Mouse (Mus musculus) limb, embryonic 14.5 days (tissue): Measurements from ENCODE around the gene Cyp26a1. TPM values are rescaled to one million over a fixed set of nuclear protein-coding genes. Genes with fewer than 3 reads are reported as not detected.

Experiments
- ATAC-seq: fragments of 200-750 bp; cut with Nextera tagmentation; 2 replicates; pipeline ENCODE4 v1.8.0; 2017; ENCODE audit warnings: low read depth, moderate number of reproducible peaks, moderate TSS enrichment; ENCODE audit not compliant: low FRiP score
- DNase-seq: peaks from one replicate; pipeline ENCODE4 v3.0.0-alpha.2; 2015; ENCODE audit warnings: low spot score
- H3K27ac ChIP-seq: fragments of 300-500 bp; sonication (generic); replicated peaks from 2 replicates; pipeline ENCODE4 v1.5.1; 2014; ENCODE audit warnings: low read depth, mild to moderate bottlenecking, low read length, moderate library complexity, mixed read lengths
- H3K27me3 ChIP-seq: fragments of 300-500 bp; sonication (generic); 2 replicates; pipeline ENCODE4 v1.6.1; 2014; ENCODE audit warnings: low read length, mixed read lengths; ENCODE audit not compliant: control insufficient read depth, insufficient read depth
- H3K36me3 ChIP-seq: fragments of 300-500 bp; sonication (generic); 2 replicates; pipeline ENCODE4 v1.6.1; 2014; ENCODE audit warnings: mild to moderate bottlenecking, low read length, moderate library complexity, mixed read lengths; ENCODE audit not compliant: control insufficient read depth, insufficient read depth
- H3K4me1 ChIP-seq: fragments of 300-500 bp; sonication (generic); 2 replicates; pipeline ENCODE4 v1.6.1; 2014; ENCODE audit warnings: antibody characterized with exemption, low read length, mixed read lengths; ENCODE audit not compliant: control insufficient read depth, insufficient read depth
- H3K4me2 ChIP-seq: fragments of 300-500 bp; sonication (generic); replicated peaks from 2 replicates; pipeline ENCODE4 v1.6.1; 2014; ENCODE audit warnings: low read depth, mild to moderate bottlenecking, low read length, moderate library complexity; ENCODE audit not compliant: severe bottlenecking
- H3K4me3 ChIP-seq: fragments of 300-500 bp; sonication (generic); replicated peaks from 2 replicates; pipeline ENCODE4 v1.5.1; 2014; ENCODE audit warnings: low read length
- H3K9ac ChIP-seq: fragments of 300-500 bp; sonication (generic); 2 replicates; pipeline ENCODE4 v1.6.1; 2014; ENCODE audit warnings: mild to moderate bottlenecking, low read depth, low read length, moderate library complexity; ENCODE audit not compliant: severe bottlenecking
- H3K9me3 ChIP-seq: fragments of 300-500 bp; sonication (generic); 2 replicates; pipeline ENCODE4 v1.6.1; 2016; ENCODE audit warnings: low read length; ENCODE audit not compliant: control insufficient read depth
- POLR2A ChIP-seq: fragments of 200-500 bp; IDR thresholded peaks from 2 replicates; pipeline ENCODE4 v1.8.0; 2012; ENCODE audit warnings: inconsistent platforms, mild to moderate bottlenecking, moderate library complexity, borderline replicate concordance; ENCODE audit not compliant: insufficient read depth, insufficient read length; ENCODE audit errors: extremely low read depth
- WGBS: fragments of 180-500 bp; shearing (Covaris S2); extraction: QIAGEN DNeasy Blood & Tissue Kit; methylation state at CpG from one replicate; pipeline ENCODE4 v1.1.7; 2014; 5-methylcytosine and 5-hydroxymethylcytosine counted together
- polyA plus RNA-seq, 2 experiments: library from polyadenylated mRNA; depleted of rRNA in 1 of 2; stranded (reverse) in 1 of 2; unstranded in 1 of 2; fragments of >200 nt; fragmentation: Nextera tagmentation in 1 of 2; extraction: Ambion mirVana in 1 of 2; gene quantifications; 2 replicates each; pipeline versions ENCODE4 v1.2.1 to v1.2.3; 2012 to 2014

The Cyp26a1 gene
- polyA plus RNA-seq, 2 experiments = 3.4 to 6.6 TPM

DNA sequence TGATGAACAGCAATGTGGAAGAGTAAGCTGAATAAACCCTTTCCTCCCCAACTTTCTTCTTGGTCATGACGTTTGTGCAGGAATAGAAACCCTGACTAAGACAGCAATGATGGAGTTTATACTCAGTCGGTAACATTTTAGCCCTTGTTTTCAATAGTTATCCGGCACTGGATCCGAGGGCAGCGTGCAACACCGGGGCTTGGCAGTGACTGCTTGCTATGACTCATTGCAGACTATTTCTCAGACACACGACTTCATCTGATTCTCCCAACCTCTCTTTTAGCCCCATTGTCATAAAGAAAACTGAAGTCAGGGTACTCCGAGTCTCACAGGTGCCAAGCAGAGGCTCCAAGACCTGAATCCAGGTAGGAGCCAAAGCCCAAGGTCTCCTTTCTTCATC lies 37.8 kb downstream of the Cyp26a1 start:
- Histone ChIP-seq H3K9ac (no peak overlapping the region), H3K4me1 (no peaks in the 10 kb centered on the region), H3K9me3 (no peaks in the 10 kb centered on the region), H3K4me2 (no peak overlapping the region), H3K27ac (no peak overlapping the region), H3K36me3 (no peaks in the 10 kb centered on the region), H3K4me3 (no peak overlapping the region), H3K27me3 (no peaks in the 10 kb centered on the region)
- ATAC-seq = no peak
- WGBS = 83% methylated on average over 8 of the region's 8 CpGs
- TF ChIP-seq POLR2A = no peak
- DNase-seq = no peak

DNA sequence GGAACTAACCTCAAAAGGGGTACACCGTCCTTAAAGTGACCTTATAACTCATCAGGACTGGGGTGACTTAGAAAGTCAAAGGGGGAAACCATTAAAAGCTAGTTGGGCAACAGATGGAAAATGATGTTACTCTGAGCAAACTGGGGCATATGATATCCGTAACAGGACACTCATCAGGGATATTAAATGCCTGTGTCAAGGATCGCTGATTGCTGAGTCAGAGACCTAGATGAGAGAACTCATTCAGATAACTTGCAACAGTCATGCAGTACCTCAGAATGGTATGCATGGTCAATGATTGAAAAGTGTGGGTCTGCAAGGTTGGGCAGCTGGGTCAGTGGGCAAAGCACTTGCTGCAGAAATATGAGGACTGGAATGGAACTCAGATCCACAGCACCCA lies 41.0 kb downstream of the Cyp26a1 start:
- no peak for ATAC-seq
- 92% methylated on average over 3 of the region's 3 CpGs for WGBS
- Histone ChIP-seq H3K27me3 (no peaks in the 10 kb centered on the region), H3K9ac (no peak overlapping the region), H3K4me1 (no peaks in the 10 kb centered on the region), H3K36me3 (no peaks in the 10 kb centered on the region), H3K9me3 (no peaks in the 10 kb centered on the region), H3K4me3 (no peak overlapping the region), H3K27ac (no peak overlapping the region), H3K4me2 (no peak overlapping the region)
- no peak for DNase-seq
- TF ChIP-seq POLR2A = no peak

GRCm38 (mm10) chr19:37740043-37740442 lies 42.4 kb downstream of the Cyp26a1 start:
- no peak for TF ChIP-seq POLR2A
- ATAC-seq (no peak), DNase-seq (no peak)
- Histone ChIP-seq H3K27ac (no peak overlapping the region), H3K36me3 (no peaks in the 10 kb centered on the region), H3K4me2 (no peak overlapping the region), H3K27me3 (no peaks in the 10 kb centered on the region), H3K4me1 (no peaks in the 10 kb centered on the region), H3K9me3 (no peaks in the 10 kb centered on the region), H3K4me3 (no peak overlapping the region), H3K9ac (no peak overlapping the region)
- 46% methylated on average over 7 of the region's 7 CpGs for WGBS

Other genes with a start within 250 kb of the Cyp26a1 start
- 4.4 and 5.3 TPM in 2 replicates for gene Exoc6, start 147.4 kb upstream of the Cyp26a1 start, polyA plus RNA-seq (2012; rRNA removed)
- 8.8 and 9.0 TPM in 2 replicates for gene Exoc6, start 147.4 kb upstream of the Cyp26a1 start, polyA plus RNA-seq (2014; fragmentation: Nextera tagmentation; extraction: Ambion mirVana)
- 0.09 and 0.12 TPM in 2 replicates for gene Cyp26c1, start 12.2 kb upstream of the Cyp26a1 start, polyA plus RNA-seq (2012; rRNA removed)
- gene Cyp26c1, start 12.2 kb upstream of the Cyp26a1 start, polyA plus RNA-seq (2014; fragmentation: Nextera tagmentation; extraction: Ambion mirVana) = 0.18 and 0.21 TPM in 2 replicates